Mouse (Mus musculus) MEL (cell line): ENCODE measurements around the gene Zfp386.

Source experiments
- CTCF ChIP-seq, 3 experiments: IDR thresholded peaks in 2 of 3; conservative IDR thresholded peaks in 1 of 3; 2 replicates each; pipeline ENCODE4 v1.5.1; 2011 to 2012; ENCODE audit warnings: low read length in 3 of 3, low read depth in 2 of 3, mild to moderate bottlenecking in 2 of 3, improper control_type of control experiment in 1 of 3, inconsistent platforms in 1 of 3, mixed read lengths in 1 of 3, moderate library complexity in 1 of 3; ENCODE audit not compliant: control insufficient read depth in 1 of 3, insufficient read depth in 1 of 3, poor library complexity in 1 of 3, severe bottlenecking in 1 of 3
- EP300 ChIP-seq, 2 experiments: IDR thresholded peaks; 2 replicates each; pipeline ENCODE4 v1.6.1; 2011; ENCODE audit warnings: improper control_type of control experiment in 2 of 2, low read length in 2 of 2, low read depth in 1 of 2, mild to moderate bottlenecking in 1 of 2
- ETS1 ChIP-seq: IDR thresholded peaks from 2 replicates; pipeline ENCODE4 v1.6.1; 2012; ENCODE audit warnings: low read depth, mild to moderate bottlenecking, inconsistent platforms, low read length, improper control_type of control experiment, moderate library complexity
- GABPA ChIP-seq: IDR thresholded peaks from 2 replicates; pipeline ENCODE4 v1.6.1; 2012; ENCODE audit warnings: low read depth, mild to moderate bottlenecking, inconsistent platforms, low read length, improper control_type of control experiment, moderate library complexity
- GATA1 ChIP-seq: IDR thresholded peaks from 2 replicates; pipeline ENCODE4 v1.6.1; 2011; ENCODE audit warnings: low read depth, low read length, improper control_type of control experiment
- HCFC1 ChIP-seq: IDR thresholded peaks from 2 replicates; pipeline ENCODE4 v1.6.1; 2012; ENCODE audit warnings: low read depth, mild to moderate bottlenecking, inconsistent platforms, low read length, improper control_type of control experiment, moderate library complexity
- KAT2A ChIP-seq: conservative IDR thresholded peaks from 2 replicates; pipeline ENCODE4 v1.6.1; 2012; ENCODE audit warnings: low read depth, low read length, improper control_type of control experiment, inconsistent platforms
- MAZ ChIP-seq: IDR thresholded peaks from 2 replicates; pipeline ENCODE4 v1.6.1; 2012; ENCODE audit warnings: low read depth, mild to moderate bottlenecking, inconsistent platforms, low read length, improper control_type of control experiment
- POLR2A ChIP-seq, 2 experiments: IDR thresholded peaks; 2 replicates each; pipeline ENCODE4 v1.6.1; 2011 to 2012; ENCODE audit warnings: low read length in 2 of 2, mild to moderate bottlenecking in 2 of 2, control low read depth in 1 of 2, improper control_type of control experiment in 1 of 2, low read depth in 1 of 2, moderate library complexity in 1 of 2; ENCODE audit not compliant: control insufficient read depth in 1 of 2, insufficient read depth in 1 of 2, poor library complexity in 1 of 2
- POLR2AphosphoS2 ChIP-seq: IDR thresholded peaks from 2 replicates; pipeline ENCODE4 v1.6.1; 2011; ENCODE audit warnings: low read length, improper control_type of control experiment
- RAD21 ChIP-seq: IDR thresholded peaks from 2 replicates; pipeline ENCODE4 v1.6.1; 2011; ENCODE audit warnings: mild to moderate bottlenecking, low read depth, low read length, improper control_type of control experiment
- TAL1 ChIP-seq: IDR thresholded peaks from 2 replicates; pipeline ENCODE4 v1.6.1; 2012; ENCODE audit warnings: mild to moderate bottlenecking, inconsistent platforms, low read length, moderate library complexity, mixed read lengths
- USF1 ChIP-seq: IDR thresholded peaks from 2 replicates; pipeline ENCODE4 v1.6.1; 2014; ENCODE audit warnings: low read depth, mild to moderate bottlenecking, inconsistent platforms, low read length, improper control_type of control experiment, moderate library complexity

DNA sequence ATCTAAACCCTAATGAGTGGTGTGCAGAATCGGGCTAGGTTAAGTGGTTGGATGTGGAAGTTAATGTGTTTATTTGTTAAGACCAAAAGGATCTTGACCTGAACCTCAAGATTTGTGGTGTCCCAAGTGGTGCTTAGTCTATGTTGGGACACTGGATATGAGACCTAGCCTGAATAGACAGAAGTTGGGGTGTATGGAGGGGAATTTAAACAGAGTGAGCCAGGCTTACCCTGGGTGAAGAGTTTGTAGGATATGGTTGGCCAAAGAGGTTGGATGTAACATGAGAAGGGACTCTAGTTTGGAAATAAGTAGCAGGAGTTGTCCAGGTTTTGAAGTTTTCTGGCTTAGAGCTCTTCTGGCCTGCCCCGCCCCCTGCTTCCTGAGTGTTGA, 14.7 kb downstream of the Zfp386 start:
- TF ChIP-seq CTCF (IDR thresholded peaks at IDR 0.05 in 2 of 3, conservative IDR thresholded peaks at IDR 0.05 in 1 of 3; ENCODE audit: control insufficient read depth in 1 of 3, insufficient read depth in 1 of 3, low read depth in 2 of 3, low read length in 3 of 3, poor library complexity in 1 of 3, severe bottlenecking in 1 of 3), result no peak
- TF ChIP-seq GABPA, result no peak
- TF ChIP-seq TAL1, result no peak
- no peak for TF ChIP-seq POLR2A (IDR thresholded peaks at IDR 0.05; ENCODE audit: control insufficient read depth in 1 of 2, insufficient read depth in 1 of 2, low read depth in 1 of 2, low read length in 2 of 2, poor library complexity in 1 of 2)
- no peak for TF ChIP-seq RAD21
- no peak for TF ChIP-seq ETS1
- TF ChIP-seq USF1, result no peak
- no peak for TF ChIP-seq POLR2AphosphoS2
- no peak for TF ChIP-seq GATA1
- no peak for TF ChIP-seq MAZ
- TF ChIP-seq KAT2A, result no peak
- TF ChIP-seq HCFC1, result no peak
- no peak for TF ChIP-seq EP300 (IDR thresholded peaks at IDR 0.05; ENCODE audit: low read depth in 1 of 2, low read length in 2 of 2)
